Comparison of ENCODE assay signal across 17 mouse cellular contexts in the genomic region with DNA sequence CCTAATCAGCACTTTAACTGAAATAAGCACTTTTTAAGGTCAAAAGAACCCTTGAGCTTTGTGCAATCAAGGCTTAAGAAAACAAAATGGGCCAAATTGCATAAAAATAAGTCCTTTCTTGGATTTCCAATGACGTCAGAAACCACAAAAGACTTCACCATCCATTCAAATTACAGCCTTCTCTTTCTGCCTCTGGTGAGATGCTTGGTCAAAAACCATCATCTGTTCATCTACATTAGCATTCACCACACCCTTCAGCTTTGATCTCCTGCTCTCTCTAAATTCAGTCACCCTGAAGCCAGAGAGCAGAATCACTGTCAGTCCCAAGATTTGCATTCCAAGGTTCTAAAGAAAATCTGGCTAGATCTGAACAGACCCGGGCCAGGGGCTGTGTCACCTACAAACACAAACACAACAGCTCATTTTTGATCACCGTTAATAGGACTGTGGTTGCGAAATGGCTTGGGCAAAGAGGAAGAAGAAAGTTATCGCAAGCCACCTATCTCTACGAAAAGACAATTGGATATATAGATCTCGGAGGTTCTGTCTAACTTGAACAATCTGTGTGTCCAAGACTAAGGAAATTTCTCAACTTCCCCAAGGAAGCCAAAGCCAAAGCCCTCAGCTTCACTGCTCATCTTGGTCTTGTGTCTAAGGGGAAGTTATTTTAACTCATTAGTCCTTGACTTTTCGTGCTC. TPM values are rescaled to one million over a fixed set of nuclear protein-coding genes. Genes with fewer than 3 reads are reported as not detected.
A peak's percentile ranks its signal among the peaks of the same experiment; 100 is the strongest.
DNase-seq lines count a peak whose midpoint lies in the region; ATAC-seq lines count a peak whose summit lies in the region.
"Had no signal": no experiment of that assay in that cellular context is flagged by ENCODE, and none has a peak within 500 bp of the region (broad histone marks: within the 10 kb centered on the region; RNA-seq: fewer than 3 reads in every experiment).

No protein-coding gene starts in this region.

- H3K4me3 ChIP-seq in forebrain, embryonic 11.5 days (ENCODE audit: low read depth, low read length) = no peak overlapping the region
- no peak overlapping the region for H3K4me3 ChIP-seq in forebrain, embryonic 15.5 days
- H3K4me3 ChIP-seq: erythroblast, embryonic 14.5 days; limb, embryonic 12.5 days; midbrain, embryonic 13.5 days had no signal

- H3K27me3 ChIP-seq in forebrain, embryonic 11.5 days (ENCODE audit: control insufficient read depth, insufficient read depth, low read length) = no peaks in the 10 kb centered on the region
- H3K27me3 ChIP-seq in forebrain, embryonic 15.5 days = no peaks in the 10 kb centered on the region
- H3K27me3 ChIP-seq: limb, embryonic 12.5 days; midbrain, embryonic 13.5 days had no signal

- DNase-seq in forebrain, embryonic 11.5 days (ENCODE audit: low spot score) = no peak
- peak; percentile 50 for DNase-seq in CD4-positive, CD25-positive, alpha-beta regulatory T cell, adult 2 months (ENCODE audit: low read depth, low spot score)
- DNase-seq in ZHBTc4 (ENCODE audit: low read depth, low spot score) = peak; percentile 86
- peak; percentile 67 for DNase-seq in induced T-regulatory cell, adult 2 months (ENCODE audit: low read depth)
- no peak for DNase-seq in embryo, embryonic 11 days
- no peak for DNase-seq in left cerebral cortex, adult 9 months (ENCODE audit: low spot score in 2 of 2)
- no peak for DNase-seq in left cerebral cortex, adult 11 months (ENCODE audit: low spot score)
- DNase-seq: cerebellum, adult 2 months; kidney, adult 9 months; lung, postnatal 36 days; right cerebral cortex, postnatal 14 days; thymus, postnatal 4 days had no signal

- H3K36me3 ChIP-seq in forebrain, embryonic 11.5 days (ENCODE audit: control insufficient read depth, insufficient read depth, low read length) = no peaks in the 10 kb centered on the region
- no peaks in the 10 kb centered on the region for H3K36me3 ChIP-seq in forebrain, embryonic 15.5 days
- H3K36me3 ChIP-seq: limb, embryonic 12.5 days; midbrain, embryonic 13.5 days had no signal

- H3K27ac ChIP-seq in forebrain, embryonic 11.5 days (ENCODE audit: low read depth, low read length) = no peak overlapping the region
- H3K27ac ChIP-seq in forebrain, embryonic 15.5 days (replicated peaks) = no peak overlapping the region
- H3K27ac ChIP-seq: limb, embryonic 12.5 days; midbrain, embryonic 13.5 days had no signal

- no peak overlapping the region for H3K9ac ChIP-seq in forebrain, embryonic 11.5 days (ENCODE audit: low read length)
- H3K9ac ChIP-seq in forebrain, embryonic 15.5 days (replicated peaks) = no peak overlapping the region
- H3K9ac ChIP-seq: limb, embryonic 12.5 days; midbrain, embryonic 13.5 days had no signal

- H3K4me1 ChIP-seq in forebrain, embryonic 11.5 days (replicated peaks; ENCODE audit: control insufficient read depth, insufficient read depth, low read length) = no peaks in the 10 kb centered on the region
- H3K4me1 ChIP-seq in forebrain, embryonic 15.5 days = no peaks in the 10 kb centered on the region
- H3K4me1 ChIP-seq: limb, embryonic 12.5 days; midbrain, embryonic 13.5 days had no signal

- peak; percentile 40 for ATAC-seq in forebrain, embryonic 11.5 days (replicated peaks; ENCODE audit: low FRiP score)
- no peak for ATAC-seq in forebrain, embryonic 15.5 days (replicated peaks)
- ATAC-seq: hindbrain, embryonic 16.5 days; midbrain, embryonic 13.5 days had no signal

- H3K4me2 ChIP-seq in forebrain, embryonic 11.5 days (ENCODE audit: low read depth, low read length, severe bottlenecking) = no peak overlapping the region
- H3K4me2 ChIP-seq in forebrain, embryonic 15.5 days (replicated peaks) = no peak overlapping the region
- H3K4me2 ChIP-seq: limb, embryonic 12.5 days; midbrain, embryonic 13.5 days had no signal

- 76% methylated on average over 8 of the region's 8 CpGs for WGBS in forebrain, embryonic 11.5 days
- WGBS in forebrain, embryonic 15.5 days = 57% methylated on average over 8 of the region's 8 CpGs

- H3K9me3 ChIP-seq in forebrain, embryonic 11.5 days (ENCODE audit: control insufficient read depth, low read length) = no peaks in the 10 kb centered on the region
- no peaks in the 10 kb centered on the region for H3K9me3 ChIP-seq in forebrain, embryonic 15.5 days
- H3K9me3 ChIP-seq: limb, embryonic 12.5 days; midbrain, embryonic 13.5 days had no signal

RNA-seq across cellular contexts. Expression of gene S1pr1, which starts 19.5 kb away (rescaled TPM):
- 35.3 and 35.9 TPM in 2 replicates for polyA plus RNA-seq in forebrain, embryonic 11.5 days (2014; fragmentation: Nextera tagmentation; extraction: Ambion mirVana)
- 29.3 TPM in 2 replicates for polyA plus RNA-seq in forebrain, embryonic 15.5 days (2015; fragmentation: Nextera tagmentation; extraction: Ambion mirVana)
- polyA plus RNA-seq: erythroblast, embryonic 14.5 days had no signal

Comparison
In these comparisons a context has a peak if more than half of its experiments do, and no peak if none do; other contexts are left out.
1. DNase-seq: peak in CD4-positive, CD25-positive, alpha-beta regulatory T cell, adult 2 months (single experiment), ZHBTc4 (single experiment) and induced T-regulatory cell, adult 2 months (single experiment); none in forebrain, embryonic 11.5 days (single experiment), embryo, embryonic 11 days (single experiment), left cerebral cortex, adult 9 months (0 of 2) and left cerebral cortex, adult 11 months (single experiment).